Mouse (Mus musculus) cerebellum, adult 9-10 months (tissue): Measurements from ENCODE around the gene Trim71.
"Not testable (repeated sequence)": the region's sequence is repeated elsewhere in the genome, so short reads cannot be mapped to it uniquely, and the experiment has no call there.

Experiments
- DNase-seq: peaks from one replicate; pipeline ENCODE4 v3.0.0; 2022

Trim71 gene

GRCm38 (mm10) chr9:114525073-114525633 is 39.0 kb downstream of the Trim71 start:
- no peak for DNase-seq

- DNase-seq, result no peak
Observed at GRCm38 (mm10) chr9:114522501-114522900, 41.7 kb downstream of the Trim71 start.

- DNase-seq, result no peak
Observed at GRCm38 (mm10) chr9:114522041-114522440, 42.1 kb downstream of the Trim71 start.

GRCm38 (mm10) chr9:114520529-114520928 is 43.6 kb downstream of the Trim71 start:
- DNase-seq, result not testable (repeated sequence)

GRCm38 (mm10) chr9:114518812-114519477 is 45.2 kb downstream of the Trim71 start:
- no peak for DNase-seq

- DNase-seq, result no peak
Observed at GRCm38 (mm10) chr9:114517924-114518497, 46.2 kb downstream of the Trim71 start.

- DNase-seq, result no peak
Observed at GRCm38 (mm10) chr9:114515364-114515763, 48.8 kb downstream of the Trim71 start, which contains the start of gene C130032M10Rik. C130032M10Rik (plus strand) TSS chr9:114515697.

- DNase-seq, result no peak
Observed at GRCm38 (mm10) chr9:114512831-114513230, 51.3 kb downstream of the Trim71 start.

- DNase-seq, result no peak
Observed at GRCm38 (mm10) chr9:114509785-114510184, 54.4 kb downstream of the Trim71 start.

GRCm38 (mm10) chr9:114507421-114507820 is 56.7 kb downstream of the Trim71 start:
- no peak for DNase-seq

GRCm38 (mm10) chr9:114506564-114506963 is 57.6 kb downstream of the Trim71 start:
- DNase-seq, result no peak

- DNase-seq, result no peak
Observed at GRCm38 (mm10) chr9:114504816-114505215, 59.4 kb downstream of the Trim71 start, which contains the start of gene Ccr4. Ccr4 (minus strand) TSS chr9:114504916.

- DNase-seq, result no peak
Observed at GRCm38 (mm10) chr9:114502711-114503427, 61.3 kb downstream of the Trim71 start.

GRCm38 (mm10) chr9:114501913-114502312 is 62.3 kb downstream of the Trim71 start:
- no peak for DNase-seq

GRCm38 (mm10) chr9:114501111-114501510 is 63.1 kb downstream of the Trim71 start:
- DNase-seq, result no peak

GRCm38 (mm10) chr9:114499783-114500515 is 64.2 kb downstream of the Trim71 start:
- DNase-seq, result peak; percentile 1

GRCm38 (mm10) chr9:114498218-114498617 is 66.0 kb downstream of the Trim71 start:
- peak; percentile 46 for DNase-seq

GRCm38 (mm10) chr9:114496469-114496868 is 67.7 kb downstream of the Trim71 start:
- DNase-seq, result no peak

- no peak for DNase-seq
Observed at GRCm38 (mm10) chr9:114487481-114488258, 76.5 kb downstream of the Trim71 start.

- no peak for DNase-seq
Observed at GRCm38 (mm10) chr9:114486808-114487207, 77.4 kb downstream of the Trim71 start.

- no peak for DNase-seq
Observed at GRCm38 (mm10) chr9:114484771-114485170, 79.4 kb downstream of the Trim71 start.

- DNase-seq, result no peak
Observed at GRCm38 (mm10) chr9:114480940-114481339, 83.2 kb downstream of the Trim71 start.
